Mouse (Mus musculus): ENCODE data around the gene Ovgp1. TPM values are rescaled to one million over a fixed set of nuclear protein-coding genes. Genes with fewer than 3 reads are reported as not detected.
"Not testable (repeated sequence)": the region's sequence is repeated elsewhere in the genome, so short reads cannot be mapped to it uniquely, and the experiment has no call there.

Ovgp1 gene
- total RNA-seq, 4 experiments from 2014 or later = 0.22 to 0.69 (median 0.53) TPM

- DNase-seq (ENCODE audit: low spot score) = no peak
These were observed 21.2 kb downstream of the Ovgp1 start for GRCm38 (mm10) chr3:105994730-105995129.

GRCm38 (mm10) chr3:106000707-106001375 is 27.3 kb downstream of the Ovgp1 start:
- DNase-seq (ENCODE audit: low spot score) = no peak

- DNase-seq (ENCODE audit: low spot score) = no peak
These were observed 28.2 kb downstream of the Ovgp1 start for GRCm38 (mm10) chr3:106001416-106002370.

- DNase-seq (ENCODE audit: low spot score) = not testable (repeated sequence)
These were observed 29.8 kb downstream of the Ovgp1 start for GRCm38 (mm10) chr3:106003360-106003759.

GRCm38 (mm10) chr3:106014546-106014945 is 41.0 kb downstream of the Ovgp1 start, which contains the start of gene Pifo:
Gene Pifo, minus strand, starts transcription at chr3:106014646.
- DNase-seq (ENCODE audit: low spot score) = no peak

GRCm38 (mm10) chr3:106021840-106022239 is 48.3 kb downstream of the Ovgp1 start:
- DNase-seq (ENCODE audit: low spot score) = no peak

- no peak for DNase-seq (ENCODE audit: low spot score)
These were observed 50.6 kb downstream of the Ovgp1 start for GRCm38 (mm10) chr3:106024135-106024534.

- no peak for DNase-seq (ENCODE audit: low spot score)
These were observed 59.3 kb downstream of the Ovgp1 start, which contains the start of gene Chil5 for GRCm38 (mm10) chr3:106032781-106033180. Gene Chil5, minus strand, starts transcription at chr3:106032814.

Other genes with a start within 250 kb of the Ovgp1 start
- gene Rap1a, start 172.4 kb upstream of the Ovgp1 start, total RNA-seq (2022) = 100 to 1,000 TPM in 2 of 4 experiments, 10 to 100 TPM in 2; 86.5 to 102 (median 97.8) TPM
- under 1 TPM in 3 of 4 experiments, not detected in 1; 0.25 to 0.44 (median 0.32) TPM for gene Adora3, start 102.9 kb upstream of the Ovgp1 start, total RNA-seq (2022)
- under 1 TPM in 3 of 4 experiments, not detected in 1; 0.27 to 0.62 (median 0.41) TPM for gene Tmigd3, start 102.8 kb upstream of the Ovgp1 start, total RNA-seq (2022)
- gene I830077J02Rik, start 41.0 kb upstream of the Ovgp1 start, total RNA-seq (2022) = 1 to 10 TPM in 1 of 4 experiments, under 1 TPM in 3; 0.28 to 1.3 (median 0.42) TPM
- gene Wdr77, start 14.3 kb upstream of the Ovgp1 start, total RNA-seq (2022) = 10 to 100 TPM; 40.6 to 49.7 (median 45.1) TPM
- 1,000 to 10,000 TPM; 1,049 to 1,242 (median 1,155) TPM for gene Atp5f1, start 13.6 kb upstream of the Ovgp1 start, total RNA-seq (2022)
- gene Pifo, start 40.9 kb downstream of the Ovgp1 start, total RNA-seq (2022) = not detected
- gene Chil5, start 59.1 kb downstream of the Ovgp1 start, total RNA-seq (2022) = under 1 TPM in 2 of 4 experiments, not detected in 2; 0.29 to 0.38 TPM
- gene Chia1, start 139.5 kb downstream of the Ovgp1 start, total RNA-seq (2022) = not detected
- gene Chil3, start 193.9 kb downstream of the Ovgp1 start, total RNA-seq (2022) = 10 to 100 TPM in 1 of 4 experiments, under 1 TPM in 1, not detected in 2; 0.34 to 91.4 TPM
- gene Chil4, start 245.8 kb downstream of the Ovgp1 start, total RNA-seq (2022) = not detected

Measured in heart, adult 8-10 months (tissue).